Mouse (Mus musculus) stomach, postnatal 0 days (tissue): ENCODE measurements around the gene Ip6k1.
A peak's percentile ranks its signal among the peaks of the same experiment; 100 is the strongest.

Experiments used
- CTCF ChIP-seq: IDR thresholded peaks from 2 replicates; pipeline ENCODE4 v1.5.1; 2016; ENCODE audit warnings: antibody characterized with exemption, low read depth, mild to moderate bottlenecking, moderate library complexity
- EP300 ChIP-seq: optimal IDR thresholded peaks from 2 replicates; pipeline ENCODE3; 2016; ENCODE audit warnings: antibody characterized with exemption

DNA sequence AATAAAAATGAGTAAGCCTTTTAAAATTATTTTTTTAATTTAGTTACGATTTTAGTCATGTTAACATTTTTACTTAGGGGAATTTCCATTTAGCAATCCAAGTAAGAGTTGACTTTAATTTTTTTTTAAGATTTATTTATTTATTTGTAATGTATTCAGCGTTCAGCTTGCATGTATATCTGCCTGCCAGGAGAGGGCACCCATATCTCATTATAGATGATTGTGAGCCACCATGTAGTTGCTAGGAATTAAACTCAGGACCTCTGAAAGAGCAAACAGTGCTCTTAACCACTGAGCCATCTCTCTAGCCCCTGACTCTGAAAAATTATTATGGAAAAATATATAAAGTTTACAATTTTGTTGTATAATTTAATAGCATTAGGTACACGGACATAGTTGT is 24.3 kb downstream of the Ip6k1 start:
- TF ChIP-seq CTCF (peak; percentile 53), EP300 (no peak)
